Mouse (Mus musculus): Measurements from ENCODE around the gene Tmem30a. TPM values are rescaled to one million over a fixed set of nuclear protein-coding genes. Genes with fewer than 3 reads are reported as not detected.

Tmem30a gene
- total RNA-seq, 2 experiments from 2014 or later: 53.8 to 60.6 TPM

GRCm38 (mm10) chr9:79719451-79719850, 73.9 kb downstream of the Tmem30a start:
- intact Hi-C loops (cut with DNase I): loop anchor here (10.0 kb wide), 1 partner anchor 205 kb away; no protein-coding TSS in a partner anchor
- peak; percentile 24 for DNase-seq (ENCODE audit: low spot score)

Other genes with a start within 250 kb of the Tmem30a start
- 1 to 10 TPM; 1.1 to 1.3 TPM for gene Col12a1, start 74.7 kb downstream of the Tmem30a start, total RNA-seq (2021)
- gene Cox7a2, start 33.6 kb downstream of the Tmem30a start, total RNA-seq (2021): 1,000 to 10,000 TPM; 1,033 to 1,133 TPM
- 100 to 1,000 TPM; 122 to 129 TPM for gene Filip1, start 219.3 kb upstream of the Tmem30a start, total RNA-seq (2021)